Mouse (Mus musculus): Measurements from ENCODE around the gene Xrcc5.

DNA sequence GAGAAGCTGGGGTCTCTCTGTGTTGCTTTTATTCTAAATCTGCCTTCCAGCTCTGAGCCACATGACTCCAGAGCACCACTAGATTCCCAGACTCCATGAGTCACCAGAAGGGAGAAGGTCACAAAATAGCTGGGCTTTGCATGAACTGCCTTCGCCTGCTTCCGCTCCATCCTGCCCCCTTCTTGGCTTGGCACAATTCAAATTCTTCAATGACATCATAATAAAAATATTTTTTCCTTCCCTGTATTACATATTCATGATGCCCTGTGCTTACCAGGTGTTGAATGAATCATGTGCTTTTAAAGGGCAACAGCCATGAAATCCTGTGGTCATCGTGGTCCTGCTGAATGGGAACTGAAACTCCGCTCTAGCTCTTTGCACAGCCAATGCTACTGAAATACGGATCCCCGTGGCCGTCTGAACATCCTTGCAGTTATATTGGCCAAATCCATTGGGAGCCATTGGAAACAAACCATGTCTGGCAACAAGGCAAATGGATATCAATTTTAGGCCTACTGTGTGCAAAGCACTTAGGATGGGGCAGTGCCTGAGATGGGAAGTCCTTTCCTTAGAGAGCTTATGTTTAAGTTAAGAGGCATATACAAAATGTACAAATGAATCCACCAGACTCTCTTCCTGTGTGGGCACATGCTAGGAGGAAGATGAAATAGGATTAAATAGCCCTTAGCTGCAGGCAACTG lies 122.0 kb downstream of the Xrcc5 start:
- TF ChIP-seq POLR2A (IDR thresholded peaks at IDR 0.05; ENCODE audit: low read depth, low read length) (no peak), CTCF (IDR thresholded peaks at IDR 0.05; ENCODE audit: borderline replicate concordance, insufficient read depth, low read length) (no peak)
